Mouse (Mus musculus) E14TG2a.4 (cell line): ENCODE measurements around the gene Pdzrn4.

Experiments
- CTCF ChIP-seq: conservative IDR thresholded peaks from 2 replicates; pipeline ENCODE4 v1.5.1; 2014; ENCODE audit warnings: low read length
- NANOG ChIP-seq: IDR thresholded peaks from 2 replicates; pipeline ENCODE4 v1.6.1; 2014; ENCODE audit warnings: borderline replicate concordance, low read length, mixed read lengths

DNA sequence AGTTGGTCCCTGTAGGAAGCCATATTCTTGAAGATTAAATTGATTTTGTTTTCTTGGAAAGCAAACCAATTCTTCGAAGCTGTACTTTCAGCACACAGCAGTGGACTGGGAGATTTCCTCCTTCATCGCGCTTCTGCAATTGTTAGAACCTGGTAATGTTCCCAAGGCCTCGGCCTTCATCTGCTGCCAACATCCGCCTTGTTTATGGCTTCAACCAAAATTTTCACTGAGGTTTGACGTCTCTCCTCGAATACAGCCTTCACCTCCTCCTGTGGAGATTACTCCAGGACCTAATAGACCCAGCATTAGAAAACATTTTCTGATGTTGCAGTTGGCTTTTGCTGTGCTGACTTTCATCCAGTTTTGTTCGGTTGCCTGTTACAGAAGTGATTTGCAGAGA is 307.5 kb downstream of the Pdzrn4 start:
- TF ChIP-seq CTCF (no peak), NANOG (no peak)
